Comparison of ENCODE assay signal across 19 mouse cellular contexts in genomic region chr11:52523671-52524070, GRCm38 (mm10).
DNase-seq lines count a peak whose midpoint lies in the region; ATAC-seq and TF ChIP-seq lines count a peak whose summit lies in the region.
"Had no signal": no experiment of that assay in that cellular context is flagged by ENCODE, and none has a peak within 500 bp of the region (broad histone marks: within the 10 kb centered on the region; RNA-seq: fewer than 3 reads in every experiment).

No protein-coding gene starts in this region.

- TF ChIP-seq CTCF in hindbrain, postnatal 0 days (IDR thresholded peaks at IDR 0.05; ENCODE audit: low read depth): no peak
- TF ChIP-seq CTCF in lung, embryonic 14.5 days (IDR thresholded peaks at IDR 0.05; ENCODE audit: low read depth): no peak

- H3K4me1 ChIP-seq in hindbrain, postnatal 0 days (ENCODE audit: insufficient read depth, low read length): no peaks in the 10 kb centered on the region; the same call in 1 of the 2 replicates
- peaks cover 3% of the 10 kb centered on the region; the same call in 1 of the 2 replicates for H3K4me1 ChIP-seq in hindbrain, embryonic 12.5 days
- H3K4me1 ChIP-seq in lung, embryonic 14.5 days (ENCODE audit: insufficient read depth): no peaks in the 10 kb centered on the region
- H3K4me1 ChIP-seq in forebrain, embryonic 10.5 days: peaks cover 6% of the 10 kb centered on the region
- H3K4me1 ChIP-seq: embryonic facial prominence, embryonic 10.5 days; embryonic facial prominence, embryonic 12.5 days; forebrain, embryonic 12.5 days had no signal

- DNase-seq in cerebellum, postnatal 14 days: peak; percentile 37 to 57
- no peak for DNase-seq in cerebellum, postnatal 4 days (ENCODE audit: low spot score in 2 of 2)
- DNase-seq in hindbrain, postnatal 0 days (ENCODE audit: low spot score): peak; percentile 31
- peak; percentile 25 for DNase-seq in lung, embryonic 14.5 days
- no peak for DNase-seq in lung, postnatal 10 days
- DNase-seq in forebrain, embryonic 10.5 days (ENCODE audit: extremely low spot score, low spot score): no peak
- DNase-seq: adrenal gland, adult 2 months; adrenal gland, postnatal 10 days; adrenal gland, postnatal 25 days; cerebellum, adult 11 months; cerebellum, adult 18-20 months; cerebellum, adult 9-10 months had no signal

- H3K4me3 ChIP-seq in hindbrain, postnatal 0 days (ENCODE audit: low read length): no peak overlapping the region
- H3K4me3 ChIP-seq in hindbrain, embryonic 12.5 days: no peak overlapping the region
- H3K4me3 ChIP-seq in lung, embryonic 14.5 days (ENCODE audit: low read depth, low read length): no peak overlapping the region
- H3K4me3 ChIP-seq in forebrain, embryonic 10.5 days: no peak overlapping the region
- H3K4me3 ChIP-seq: embryonic facial prominence, embryonic 10.5 days; embryonic facial prominence, embryonic 12.5 days; forebrain, embryonic 12.5 days had no signal

- H3K36me3 ChIP-seq in hindbrain, postnatal 0 days (ENCODE audit: insufficient read depth, low read length): no peaks in the 10 kb centered on the region
- no peaks in the 10 kb centered on the region for H3K36me3 ChIP-seq in hindbrain, embryonic 12.5 days
- H3K36me3 ChIP-seq in lung, embryonic 14.5 days (ENCODE audit: insufficient read depth): no peaks in the 10 kb centered on the region
- no peaks in the 10 kb centered on the region for H3K36me3 ChIP-seq in forebrain, embryonic 10.5 days (replicated peaks)
- H3K36me3 ChIP-seq: embryonic facial prominence, embryonic 10.5 days; embryonic facial prominence, embryonic 12.5 days; forebrain, embryonic 12.5 days had no signal

- 52% methylated on average over 2 of the region's 2 CpGs for WGBS in hindbrain, postnatal 0 days
- WGBS in hindbrain, embryonic 12.5 days: 70% methylated on average over 2 of the region's 2 CpGs
- WGBS in lung, embryonic 14.5 days: 52% methylated on average over 2 of the region's 2 CpGs
- 78% methylated on average over 2 of the region's 2 CpGs for WGBS in forebrain, embryonic 10.5 days

- no peaks in the 10 kb centered on the region for H3K27me3 ChIP-seq in hindbrain, postnatal 0 days (ENCODE audit: insufficient read depth, low read length)
- H3K27me3 ChIP-seq in hindbrain, embryonic 12.5 days: no peaks in the 10 kb centered on the region
- no peaks in the 10 kb centered on the region for H3K27me3 ChIP-seq in lung, embryonic 14.5 days (ENCODE audit: insufficient read depth, low read length)
- H3K27me3 ChIP-seq in forebrain, embryonic 10.5 days (ENCODE audit: poor library complexity, severe bottlenecking): no peaks in the 10 kb centered on the region
- H3K27me3 ChIP-seq: embryonic facial prominence, embryonic 12.5 days had no signal

- H3K9me3 ChIP-seq in hindbrain, postnatal 0 days (ENCODE audit: low read length): no peaks in the 10 kb centered on the region
- H3K9me3 ChIP-seq in hindbrain, embryonic 12.5 days (replicated peaks): no peaks in the 10 kb centered on the region
- H3K9me3 ChIP-seq in lung, embryonic 14.5 days (ENCODE audit: low read depth, low read length): no peaks in the 10 kb centered on the region
- H3K9me3 ChIP-seq in forebrain, embryonic 10.5 days: no peaks in the 10 kb centered on the region
- H3K9me3 ChIP-seq: embryonic facial prominence, embryonic 10.5 days; embryonic facial prominence, embryonic 12.5 days; forebrain, embryonic 12.5 days had no signal

- H3K9ac ChIP-seq in hindbrain, postnatal 0 days (replicated peaks; ENCODE audit: low read length): no peak overlapping the region
- H3K9ac ChIP-seq in hindbrain, embryonic 12.5 days: no peak overlapping the region
- no peak overlapping the region for H3K9ac ChIP-seq in lung, embryonic 14.5 days
- H3K9ac ChIP-seq: embryonic facial prominence, embryonic 12.5 days; forebrain, embryonic 12.5 days had no signal

- H3K27ac ChIP-seq in hindbrain, postnatal 0 days: no peak overlapping the region
- H3K27ac ChIP-seq in hindbrain, embryonic 12.5 days: no peak overlapping the region
- H3K27ac ChIP-seq in lung, embryonic 14.5 days (ENCODE audit: low read depth): no peak overlapping the region
- no peak overlapping the region for H3K27ac ChIP-seq in forebrain, embryonic 10.5 days
- H3K27ac ChIP-seq: embryonic facial prominence, embryonic 10.5 days; embryonic facial prominence, embryonic 12.5 days; forebrain, embryonic 12.5 days had no signal

- H3K4me2 ChIP-seq in hindbrain, postnatal 0 days (ENCODE audit: low read depth, low read length): no peak overlapping the region
- H3K4me2 ChIP-seq in hindbrain, embryonic 12.5 days (replicated peaks): no peak overlapping the region
- no peak overlapping the region for H3K4me2 ChIP-seq in lung, embryonic 14.5 days
- H3K4me2 ChIP-seq: embryonic facial prominence, embryonic 12.5 days; forebrain, embryonic 12.5 days had no signal

- ATAC-seq in hindbrain, postnatal 0 days: no peak
- no peak for ATAC-seq in hindbrain, embryonic 12.5 days (ENCODE audit: low FRiP score)
- no peak for ATAC-seq in lung, embryonic 14.5 days (ENCODE audit: insufficient read depth)
- 0 out of 2 replicates have a peak, but pooled peaks have one; percentile 7 for ATAC-seq in common myeloid progenitor, adult 5-6 weeks (replicated peaks; ENCODE audit: low read depth, poor library complexity, severe bottlenecking)
- ATAC-seq: forebrain, embryonic 14.5 days; forebrain, embryonic 16.5 days had no signal

Comparison
In these comparisons a context has a peak if more than half of its experiments do, and no peak if none do; other contexts are left out.
1. DNase-seq: peak in cerebellum, postnatal 14 days (2 of 2), hindbrain, postnatal 0 days (single experiment) and lung, embryonic 14.5 days (single experiment); none in cerebellum, postnatal 4 days (0 of 2), lung, postnatal 10 days (single experiment) and forebrain, embryonic 10.5 days (single experiment).